Mouse (Mus musculus): ENCODE data around the gene Tsacc. TPM values are rescaled to one million over a fixed set of nuclear protein-coding genes. Genes with fewer than 3 reads are reported as not detected.
A peak's percentile ranks its signal among the peaks of the same experiment; 100 is the strongest.

Tsacc gene
- polyA plus RNA-seq, 2 experiments: 8.6 to 9.4 TPM

DNA sequence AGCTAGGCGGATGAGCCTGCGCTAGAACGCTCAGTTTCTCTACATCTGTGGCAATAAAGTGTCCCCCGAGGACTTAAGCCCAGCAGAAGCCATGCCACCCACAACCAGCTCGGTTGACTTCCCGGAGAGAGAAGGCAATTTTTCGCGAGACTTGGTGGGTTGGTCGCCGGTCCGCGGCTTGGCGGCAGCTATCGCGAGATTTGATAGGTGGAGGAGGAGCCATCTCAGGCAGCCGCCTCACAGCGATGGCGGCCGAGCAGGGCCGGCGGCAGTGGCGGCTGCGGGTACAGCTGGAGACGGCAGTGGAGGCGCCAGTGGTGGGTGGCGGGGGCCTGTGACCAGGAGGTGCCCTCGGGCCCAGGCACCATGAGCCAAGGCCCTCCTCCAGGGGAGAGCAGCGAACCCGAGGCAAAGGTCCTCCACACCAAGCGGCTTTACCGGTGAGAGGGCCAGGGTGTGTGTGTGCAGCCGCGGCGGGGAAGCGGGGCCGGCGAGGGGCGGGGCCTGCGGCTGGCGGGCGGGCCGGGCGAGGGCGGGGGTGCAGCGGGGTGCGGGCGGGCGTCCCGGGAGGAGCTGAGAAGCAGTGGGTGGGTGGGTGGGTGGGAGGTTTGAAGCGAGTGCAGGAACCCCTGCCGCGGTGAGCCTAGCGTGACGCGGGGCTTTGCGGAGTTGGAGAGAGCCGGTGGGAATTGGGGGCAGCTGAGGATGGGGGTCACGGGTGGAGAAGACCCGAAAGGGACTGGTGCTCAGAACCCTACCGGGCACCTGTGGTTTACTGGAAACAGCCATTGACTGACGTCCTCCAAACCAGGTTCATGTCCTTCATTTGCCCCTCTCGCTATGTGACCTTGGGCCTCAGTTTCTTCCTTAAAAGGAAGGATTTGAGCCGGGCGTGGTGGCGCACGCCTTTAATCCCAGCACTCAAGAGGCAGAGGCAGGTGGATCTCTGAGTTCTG, 39.5 kb upstream of the Tsacc start, which contains the start of the genes Tmem79 and Smg5:
Gene Tmem79 (minus strand): TSS at position 91 of the 956 bp plus-strand sequence.
Gene Smg5 (plus strand): TSS at position 203 of the 956 bp plus-strand sequence.
- no peaks in the 10 kb centered on the region for H3K9me3 ChIP-seq (ENCODE audit: control insufficient read depth, low read length)
- ATAC-seq (ENCODE audit: low FRiP score, low read depth): peak; percentile 96
- peak within 1 kb of the TSS; percentile 64 for H3K4me2 ChIP-seq (replicated peaks; ENCODE audit: low read depth, low read length, severe bottlenecking)
- peak; percentile 95 for TF ChIP-seq POLR2A (IDR thresholded peaks at IDR 0.05; ENCODE audit: borderline replicate concordance, extremely low read depth, insufficient read depth, insufficient read length)
- H3K27ac ChIP-seq (replicated peaks; ENCODE audit: low read depth, low read length): peak within 1 kb of the TSS; percentile 92
- WGBS: 1% methylated on average over 30 of the region's 66 CpGs
- DNase-seq (ENCODE audit: low spot score): peak; percentile 96
- H3K36me3 ChIP-seq (ENCODE audit: control insufficient read depth, insufficient read depth, low read length): 0 out of 2 replicates have a peak, but pooled peaks cover 3% of the 10 kb centered on the region
- no peaks in the 10 kb centered on the region for H3K27me3 ChIP-seq (ENCODE audit: control insufficient read depth, insufficient read depth, low read length)
- H3K4me3 ChIP-seq (replicated peaks; ENCODE audit: low read length): peak within 1 kb of the TSS; percentile 80
- peaks cover 12% of the 10 kb centered on the region for H3K4me1 ChIP-seq (ENCODE audit: control insufficient read depth, insufficient read depth, low read length)
- H3K9ac ChIP-seq (ENCODE audit: low read depth, low read length, severe bottlenecking): peak within 1 kb of the TSS; percentile 90

DNA sequence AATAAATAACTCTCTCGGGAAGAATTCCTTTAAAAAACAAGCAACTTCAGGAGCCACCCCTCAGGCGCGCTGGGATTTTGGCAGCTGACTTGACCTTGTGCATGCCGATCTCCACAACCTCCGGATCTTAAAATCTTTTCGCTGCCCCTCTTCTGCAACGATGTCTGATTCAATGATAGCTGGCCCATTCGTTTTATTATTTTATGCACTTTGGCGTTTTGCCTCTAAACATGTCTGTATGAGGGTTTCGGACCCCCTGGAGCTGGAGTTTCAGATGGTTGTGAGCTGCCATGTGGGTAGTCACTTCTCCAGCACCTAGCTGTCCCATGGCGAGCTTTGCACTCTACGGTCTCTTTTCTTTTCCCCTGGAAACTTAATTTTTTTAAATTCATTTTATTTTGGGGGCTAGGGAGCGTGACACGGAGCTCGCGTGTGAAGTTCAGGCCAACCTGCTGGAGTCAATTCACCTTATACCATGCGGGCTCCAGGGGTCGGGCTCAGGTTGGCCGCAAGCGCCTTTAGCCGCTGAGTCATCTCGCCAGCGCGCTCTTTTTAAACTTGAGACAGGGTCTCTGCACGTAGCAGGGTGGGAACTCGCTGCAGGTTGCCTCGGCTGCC, 38.7 kb upstream of the Tsacc start:
- Histone ChIP-seq H3K27me3 (ENCODE audit: control insufficient read depth, insufficient read depth, low read length) (no peaks in the 10 kb centered on the region), H3K4me2 (replicated peaks; ENCODE audit: low read depth, low read length, severe bottlenecking) (peak overlapping the region; percentile 64), H3K9ac (ENCODE audit: low read depth, low read length, severe bottlenecking) (peak overlapping the region; percentile 90), H3K36me3 (ENCODE audit: control insufficient read depth, insufficient read depth, low read length) (peaks cover under 1% of the 10 kb centered on the region; the same call in 1 of the 2 replicates), H3K9me3 (ENCODE audit: control insufficient read depth, low read length) (no peaks in the 10 kb centered on the region), H3K27ac (replicated peaks; ENCODE audit: low read depth, low read length) (peak overlapping the region; percentile 92), H3K4me3 (replicated peaks; ENCODE audit: low read length) (peak overlapping the region; percentile 80), H3K4me1 (ENCODE audit: control insufficient read depth, insufficient read depth, low read length) (peaks cover 12% of the 10 kb centered on the region)
- under 1% methylated on average over 27 of the region's 27 CpGs for WGBS
- TF ChIP-seq POLR2A (IDR thresholded peaks at IDR 0.05; ENCODE audit: borderline replicate concordance, extremely low read depth, insufficient read depth, insufficient read length): no peak
- DNase-seq (ENCODE audit: low spot score): no peak
- ATAC-seq (ENCODE audit: low FRiP score, low read depth): peak; percentile 62

DNA sequence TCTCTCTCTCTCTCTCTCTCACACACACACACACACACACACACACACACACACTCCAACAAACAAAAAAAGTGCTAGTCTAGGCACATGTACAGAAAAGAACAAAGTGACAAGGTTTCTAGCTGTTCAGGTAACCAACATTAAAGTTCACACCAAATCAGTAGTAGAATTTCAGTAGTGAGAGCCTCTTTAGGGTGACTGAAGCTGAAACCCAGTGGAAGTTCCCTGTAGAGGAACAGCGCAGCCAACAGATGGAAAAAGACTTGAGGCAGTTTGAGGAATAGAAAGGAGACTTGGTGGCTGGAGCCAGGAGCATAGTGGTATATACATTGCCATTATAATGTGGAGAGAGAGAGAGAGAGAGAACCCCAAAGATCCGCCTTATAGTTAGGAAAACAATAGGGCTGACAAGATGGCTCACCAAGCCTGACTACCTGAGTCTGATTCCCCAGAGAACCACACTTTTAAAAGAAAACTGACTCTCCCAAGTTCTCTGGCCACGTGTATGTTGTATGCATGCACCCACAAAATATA, 38.2 kb upstream of the Tsacc start:
- Histone ChIP-seq H3K4me2 (replicated peaks; ENCODE audit: low read depth, low read length, severe bottlenecking) (peak overlapping the region; percentile 64), H3K36me3 (ENCODE audit: control insufficient read depth, insufficient read depth, low read length) (peaks cover 3% of the 10 kb centered on the region; the same call in 1 of the 2 replicates), H3K9ac (ENCODE audit: low read depth, low read length, severe bottlenecking) (peak overlapping the region; percentile 90), H3K9me3 (ENCODE audit: control insufficient read depth, low read length) (no peaks in the 10 kb centered on the region), H3K4me3 (replicated peaks; ENCODE audit: low read length) (peak overlapping the region; percentile 80), H3K4me1 (ENCODE audit: control insufficient read depth, insufficient read depth, low read length) (peaks cover 12% of the 10 kb centered on the region), H3K27me3 (ENCODE audit: control insufficient read depth, insufficient read depth, low read length) (no peaks in the 10 kb centered on the region), H3K27ac (replicated peaks; ENCODE audit: low read depth, low read length) (no peak overlapping the region; the same call in 1 of the 2 replicates)
- WGBS: 30% methylated on average over 3 of the region's 3 CpGs
- no peak for TF ChIP-seq POLR2A (IDR thresholded peaks at IDR 0.05; ENCODE audit: borderline replicate concordance, extremely low read depth, insufficient read depth, insufficient read length)
- DNase-seq (ENCODE audit: low spot score) (no peak), ATAC-seq (ENCODE audit: low FRiP score, low read depth) (no peak)

DNA sequence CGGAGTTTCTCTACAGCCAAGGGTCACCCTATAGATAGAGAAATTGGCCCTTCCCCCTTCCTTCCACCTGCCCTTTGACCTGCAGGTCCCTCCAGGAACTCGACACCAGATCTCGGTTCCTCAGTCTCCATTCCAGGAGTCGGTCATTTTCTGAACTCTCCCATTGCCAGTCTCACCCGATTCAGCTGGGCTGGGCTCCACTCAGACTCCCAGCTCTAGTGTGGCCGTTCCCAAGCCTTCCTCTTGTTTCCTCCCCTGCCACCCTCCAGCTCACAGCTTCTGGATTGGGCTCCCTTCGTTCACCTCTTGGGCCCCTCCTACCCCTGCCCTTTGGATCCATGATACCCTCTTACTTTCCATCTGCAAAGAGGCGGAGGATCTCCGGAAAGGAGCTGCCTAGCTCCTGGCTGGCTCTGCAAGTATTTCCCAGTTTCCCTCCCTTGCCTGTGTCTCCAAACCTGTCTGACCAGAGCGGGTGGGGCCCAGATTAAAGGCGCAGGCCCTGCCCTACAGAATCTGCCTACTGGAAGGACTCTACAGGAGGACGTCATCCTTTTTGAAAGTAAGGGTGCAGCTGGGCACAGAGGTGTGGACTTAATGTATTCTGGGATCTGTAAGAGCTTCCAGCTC, 37.3 kb upstream of the Tsacc start:
- H3K4me3 ChIP-seq (replicated peaks; ENCODE audit: low read length): 0 out of 2 replicates have a peak overlapping the region, but pooled peaks have one; percentile 0
- TF ChIP-seq POLR2A (IDR thresholded peaks at IDR 0.05; ENCODE audit: borderline replicate concordance, extremely low read depth, insufficient read depth, insufficient read length): no peak

More for the DNA sequence above, 37.3 kb upstream of the Tsacc start:
- H3K4me1 ChIP-seq (ENCODE audit: control insufficient read depth, insufficient read depth, low read length): peaks cover 12% of the 10 kb centered on the region
- DNase-seq (ENCODE audit: low spot score) (no peak), ATAC-seq (ENCODE audit: low FRiP score, low read depth) (no peak)
- no peak overlapping the region for H3K27ac ChIP-seq (replicated peaks; ENCODE audit: low read depth, low read length)
- no peaks in the 10 kb centered on the region for H3K9me3 ChIP-seq (ENCODE audit: control insufficient read depth, low read length)
- no peak overlapping the region for H3K9ac ChIP-seq (ENCODE audit: low read depth, low read length, severe bottlenecking)
- peak overlapping the region; percentile 64; the same call in 1 of the 2 replicates for H3K4me2 ChIP-seq (replicated peaks; ENCODE audit: low read depth, low read length, severe bottlenecking)
- peaks cover 10% of the 10 kb centered on the region; the same call in 1 of the 2 replicates for H3K36me3 ChIP-seq (ENCODE audit: control insufficient read depth, insufficient read depth, low read length)
- no peaks in the 10 kb centered on the region for H3K27me3 ChIP-seq (ENCODE audit: control insufficient read depth, insufficient read depth, low read length)
- WGBS: 47% methylated on average over 12 of the region's 12 CpGs
